Mouse (Mus musculus) CH12.LX (cell line): ENCODE measurements around the gene Mcm5. TPM values are rescaled to one million over a fixed set of nuclear protein-coding genes. Genes with fewer than 3 reads are reported as not detected.

Experiments used
- DNase-seq: peaks from one replicate; pipeline ENCODE4 v3.0.0-alpha.2; 2013; ENCODE audit errors: extremely low read depth
- H3K27ac ChIP-seq: 2 replicates; pipeline ENCODE4 v1.5.1; 2012; ENCODE audit warnings: low read depth, mild to moderate bottlenecking, control low read depth, moderate library complexity; ENCODE audit not compliant: insufficient read depth
- H3K27me3 ChIP-seq: replicated peaks from 2 replicates; pipeline ENCODE3; 2012; ENCODE audit warnings: inconsistent platforms
- H3K36me3 ChIP-seq, 2 experiments: replicated peaks in 1 of 2; 2 replicates each; pipeline versions ENCODE3 to v1.6.1; 2012; ENCODE audit warnings: inconsistent platforms in 1 of 2, low read length in 1 of 2, mild to moderate bottlenecking in 1 of 2, mixed read lengths in 1 of 2, moderate library complexity in 1 of 2; ENCODE audit not compliant: control insufficient read depth in 1 of 2, insufficient read depth in 1 of 2
- H3K4me1 ChIP-seq, 2 experiments: 2 replicates each; pipeline ENCODE4 v1.6.1; 2012; ENCODE audit warnings: inconsistent platforms in 1 of 2, moderate library complexity in 1 of 2; ENCODE audit not compliant: insufficient read depth in 2 of 2, control insufficient read depth in 1 of 2
- H3K4me2 ChIP-seq: 2 replicates; pipeline ENCODE4 v1.6.1; 2012; ENCODE audit warnings: low read depth, mild to moderate bottlenecking, control low read depth; ENCODE audit not compliant: poor library complexity, insufficient read depth, severe bottlenecking
- H3K4me3 ChIP-seq, 3 experiments: fragments of 150-350 bp in 1 of 3; sonication (generic) in 1 of 3; replicated peaks in 1 of 3; 2 replicates each; pipeline versions ENCODE3 to v1.5.1; 2011 to 2012; ENCODE audit warnings: low read depth in 2 of 3, low read length in 2 of 3, mild to moderate bottlenecking in 2 of 3, moderate library complexity in 2 of 3, control low read depth in 1 of 3, improper control_type of control experiment in 1 of 3, inconsistent platforms in 1 of 3, mixed read lengths in 1 of 3; ENCODE audit not compliant: poor library complexity in 1 of 3
- H3K79me2 ChIP-seq: replicated peaks from 2 replicates; pipeline ENCODE4 v1.6.1; 2012; ENCODE audit warnings: mild to moderate bottlenecking, moderate library complexity; ENCODE audit not compliant: control insufficient read depth, poor library complexity, insufficient read depth, severe bottlenecking; ENCODE audit errors: extremely low read depth
- H3K9ac ChIP-seq: 2 replicates; pipeline ENCODE4 v1.6.1; 2012; ENCODE audit warnings: low read depth, mild to moderate bottlenecking, control low read depth, moderate library complexity; ENCODE audit not compliant: insufficient read depth
- H3K9me3 ChIP-seq: replicated peaks from 2 replicates; pipeline ENCODE3; 2012; ENCODE audit warnings: low read length, inconsistent platforms, mixed read lengths
- BHLHE40 ChIP-seq: IDR thresholded peaks from 2 replicates; pipeline ENCODE4 v1.6.1; 2011; ENCODE audit warnings: mild to moderate bottlenecking, low read depth, low read length, improper control_type of control experiment
- CHD1 ChIP-seq: IDR thresholded peaks from 2 replicates; pipeline ENCODE4 v1.6.1; 2012; ENCODE audit warnings: low read depth, low read length, improper control_type of control experiment, inconsistent platforms
- CTCF ChIP-seq, 2 experiments: IDR thresholded peaks in 1 of 2; conservative IDR thresholded peaks in 1 of 2; 2 replicates each; pipeline ENCODE4 v1.5.1; 2011 to 2012; ENCODE audit warnings: low read depth in 2 of 2, low read length in 2 of 2, improper control_type of control experiment in 1 of 2, inconsistent platforms in 1 of 2, mild to moderate bottlenecking in 1 of 2, moderate library complexity in 1 of 2
- ETS1 ChIP-seq: conservative IDR thresholded peaks from 2 replicates; pipeline ENCODE4 v1.6.1; 2012; ENCODE audit warnings: low read depth, mild to moderate bottlenecking, inconsistent platforms, low read length, improper control_type of control experiment, moderate library complexity
- GABPA ChIP-seq: IDR thresholded peaks from 2 replicates; pipeline ENCODE4 v1.6.1; 2012; ENCODE audit warnings: low read depth, low read length, improper control_type of control experiment, inconsistent platforms; ENCODE audit not compliant: insufficient replicate concordance
- HCFC1 ChIP-seq: IDR thresholded peaks from 2 replicates; pipeline ENCODE4 v1.6.1; 2012; ENCODE audit warnings: low read depth, mild to moderate bottlenecking, inconsistent platforms, low read length, improper control_type of control experiment
- IRF4 ChIP-seq: IDR thresholded peaks from 2 replicates; pipeline ENCODE4 v1.6.1; 2014; ENCODE audit warnings: low read depth, mild to moderate bottlenecking, inconsistent platforms, low read length, improper control_type of control experiment
- KAT2A ChIP-seq: IDR thresholded peaks from 2 replicates; pipeline ENCODE4 v1.6.1; 2012; ENCODE audit warnings: low read length, improper control_type of control experiment, inconsistent platforms; ENCODE audit not compliant: insufficient replicate concordance
- MAFK ChIP-seq: IDR thresholded peaks from 2 replicates; pipeline ENCODE4 v1.6.1; 2011; ENCODE audit warnings: low read length, improper control_type of control experiment; ENCODE audit not compliant: insufficient replicate concordance
- MYC ChIP-seq: IDR thresholded peaks from 2 replicates; pipeline ENCODE4 v1.6.1; 2011; ENCODE audit warnings: low read depth, mild to moderate bottlenecking, improper control_type of control experiment, low read length
- NELFE ChIP-seq: IDR thresholded peaks from 2 replicates; pipeline ENCODE4 v1.6.1; 2011; ENCODE audit warnings: low read depth, low read length, improper control_type of control experiment
- NRF1 ChIP-seq: IDR thresholded peaks from 2 replicates; pipeline ENCODE4 v1.6.1; 2014; ENCODE audit warnings: low read depth, mild to moderate bottlenecking, inconsistent platforms, low read length, improper control_type of control experiment, moderate library complexity
- PAX5 ChIP-seq: IDR thresholded peaks from 2 replicates; pipeline ENCODE4 v1.6.1; 2012; ENCODE audit warnings: low read length, inconsistent platforms, mixed read lengths
- RAD21 ChIP-seq: IDR thresholded peaks from 2 replicates; pipeline ENCODE4 v1.6.1; 2011; ENCODE audit warnings: low read depth, mild to moderate bottlenecking, low read length, improper control_type of control experiment, moderate library complexity
- SMC3 ChIP-seq: IDR thresholded peaks from 2 replicates; pipeline ENCODE4 v1.6.1; 2011; ENCODE audit warnings: low read depth, low read length, improper control_type of control experiment
- TCF12 ChIP-seq: IDR thresholded peaks from 2 replicates; pipeline ENCODE4 v1.6.1; 2014; ENCODE audit warnings: low read depth, mild to moderate bottlenecking, inconsistent platforms, low read length, improper control_type of control experiment
- USF1 ChIP-seq: IDR thresholded peaks from 2 replicates; pipeline ENCODE4 v1.6.1; 2014; ENCODE audit warnings: low read depth, mild to moderate bottlenecking, inconsistent platforms, low read length, improper control_type of control experiment
- ZNF384 ChIP-seq: IDR thresholded peaks from 2 replicates; pipeline ENCODE4 v1.6.1; 2012; ENCODE audit warnings: low read depth, low read length, improper control_type of control experiment, inconsistent platforms
- dilution Hi-C: fragments of 300-500 bp; cut with MboI; formaldehyde crosslinking; loops from 2 replicates; pipeline ENCODE4 v1.14.3; 2020; ENCODE audit warnings: low sequenced_read_pairs; ENCODE audit not compliant: extremely low pct_unique_long_range_greater_than_20kb, extremely low pct_ligation_motif_present
- in situ Hi-C: fragments of 300-500 bp; cut with MboI; formaldehyde crosslinking; loops from 3 replicates; pipeline ENCODE4 v1.14.3; 2019; ENCODE audit warnings: low sequenced_read_pairs, low pct_ligation_motif_present, low pct_unique_long_range_greater_than_20kb, mixed read lengths
- polyA plus RNA-seq: library from polyadenylated mRNA; unstranded; fragments of >175 nt; gene quantifications from 2 replicates; pipeline ENCODE4 v1.2.1, GENCODE M21; 2012; ENCODE audit warnings: low read depth; ENCODE audit not compliant: insufficient read length
- total RNA-seq, 2 experiments: library from RNA; depleted of rRNA; stranded (reverse); fragments of 300-350 nt in 1 of 2; fragments of >200 nt in 1 of 2; gene quantifications; 2 replicates each; pipeline ENCODE4 v1.2.3; 2012 to 2014

Gene Mcm5
- total and polyA plus RNA-seq, 3 experiments, result 259 to 332 (median 282) TPM

- in situ Hi-C loops (no loop called here), dilution Hi-C loops (no loop called here)
- H3K36me3 ChIP-seq, result no peaks in the 10 kb centered on the region
- TF ChIP-seq MYC, result peak; percentile 45; the same call in 1 of the 2 replicates
- TF ChIP-seq ETS1, result no peak
- TF ChIP-seq CHD1, result no peak
- TF ChIP-seq GABPA, result no peak
- no peak for TF ChIP-seq SMC3
- TF ChIP-seq MAFK, result no peak
- TF ChIP-seq USF1, result peak; percentile 43; the same call in 1 of the 2 replicates
- TF ChIP-seq TCF12, result 0 out of 2 replicates have a peak, but pooled peaks have one; percentile 28
- TF ChIP-seq KAT2A, result no peak
- no peak for TF ChIP-seq RAD21
- no peak for TF ChIP-seq NRF1
- no peak for TF ChIP-seq IRF4
- TF ChIP-seq BHLHE40, result peak; percentile 23; the same call in 1 of the 2 replicates
- no peak for TF ChIP-seq NELFE
- H3K27ac ChIP-seq, result no peak overlapping the region
- H3K4me2 ChIP-seq, result no peak overlapping the region
- peaks cover 23 to 53% of the 10 kb centered on the region in 2 experiments for H3K4me1 ChIP-seq
- DNase-seq, result no peak
- no peaks in the 10 kb centered on the region for H3K27me3 ChIP-seq
- no peaks in the 10 kb centered on the region for H3K9me3 ChIP-seq
- H3K79me2 ChIP-seq, result no peaks in the 10 kb centered on the region
- no peak overlapping the region for H3K9ac ChIP-seq
- no peak overlapping the region for H3K4me3 ChIP-seq
These were observed 27.9 kb upstream of the Mcm5 start for GRCm38 (mm10) chr8:75081364-75082040.

GRCm38 (mm10) chr8:75082181-75082805 lies 27.1 kb upstream of the Mcm5 start:
- no peaks in the 10 kb centered on the region for H3K27me3 ChIP-seq
- in situ Hi-C loops (no loop called here), dilution Hi-C loops (no loop called here)
- no peaks in the 10 kb centered on the region for H3K9me3 ChIP-seq
- H3K79me2 ChIP-seq, result no peaks in the 10 kb centered on the region
- DNase-seq, result no peak
- no peak overlapping the region for H3K9ac ChIP-seq
- no peak overlapping the region for H3K27ac ChIP-seq
- H3K4me1 ChIP-seq, result peaks cover 24 to 55% of the 10 kb centered on the region in 2 experiments
- no peak overlapping the region for H3K4me3 ChIP-seq
- TF ChIP-seq HCFC1 (no peak), PAX5 (no peak), ZNF384 (no peak), CTCF (conservative IDR thresholded peaks at IDR 0.05 in 1 of 2, IDR thresholded peaks at IDR 0.05 in 1 of 2; ENCODE audit: low read depth in 2 of 2, low read length in 2 of 2) (peak in 1 of 2 experiments; percentile 38; a peak in 2 of 4 replicates), SMC3 (peak; percentile 39; the same call in 1 of the 2 replicates)
- H3K4me2 ChIP-seq, result no peak overlapping the region
- H3K36me3 ChIP-seq, result no peaks in the 10 kb centered on the region
